Mouse (Mus musculus) left cerebral cortex, postnatal 10 days (tissue): ENCODE results near the gene Adamts13. TPM values are rescaled to one million over a fixed set of nuclear protein-coding genes. Genes with fewer than 3 reads are reported as not detected.

Experiments
- DNase-seq, 2 experiments: peaks; one replicate each; pipeline ENCODE4 v3.0.0; 2021 to 2022; ENCODE audit warnings: low spot score in 2 of 2, mixed read lengths in 1 of 2; ENCODE audit errors: extremely low spot score in 1 of 2
- intact Hi-C: fragments of 180-260 bp; cut with DNase I; formaldehyde crosslinking; loops from one replicate; pipeline ENCODE4 v1.15.1; 2025
- total RNA-seq, 2 experiments: library from RNA; stranded (reverse); gene quantifications; 2 replicates each; pipeline ENCODE4 v1.2.3; 2021

Gene Adamts13
- 1 to 10 TPM in 1 of 2 experiments, under 1 TPM in 1; 0.24 to 1.7 TPM for total RNA-seq

DNA sequence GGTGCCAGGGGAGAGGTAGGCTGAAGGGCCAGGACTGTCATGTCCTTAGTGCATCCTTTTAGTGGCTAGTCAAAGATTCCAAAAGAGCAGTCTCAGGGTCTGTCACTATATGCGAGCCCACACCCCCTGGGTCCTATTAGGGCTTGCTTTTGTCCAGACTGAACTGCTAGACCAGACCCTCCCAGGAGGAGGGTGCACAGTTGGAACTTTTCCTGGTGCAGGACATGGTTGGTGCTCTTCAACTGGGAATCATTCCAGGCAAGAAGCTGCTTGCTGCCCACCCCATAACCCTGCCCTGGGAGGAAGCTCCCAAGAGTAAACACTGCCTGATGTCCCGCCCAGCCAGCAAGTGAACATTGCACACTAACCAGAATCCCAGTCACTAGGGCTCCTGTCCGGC, at the start of gene Adamts13:
Adamts13 (plus strand) TSS at position 301 of the 400 bp plus-strand sequence.
- DNase-seq, result no peak
- intact Hi-C loops, result no loop called here

DNA sequence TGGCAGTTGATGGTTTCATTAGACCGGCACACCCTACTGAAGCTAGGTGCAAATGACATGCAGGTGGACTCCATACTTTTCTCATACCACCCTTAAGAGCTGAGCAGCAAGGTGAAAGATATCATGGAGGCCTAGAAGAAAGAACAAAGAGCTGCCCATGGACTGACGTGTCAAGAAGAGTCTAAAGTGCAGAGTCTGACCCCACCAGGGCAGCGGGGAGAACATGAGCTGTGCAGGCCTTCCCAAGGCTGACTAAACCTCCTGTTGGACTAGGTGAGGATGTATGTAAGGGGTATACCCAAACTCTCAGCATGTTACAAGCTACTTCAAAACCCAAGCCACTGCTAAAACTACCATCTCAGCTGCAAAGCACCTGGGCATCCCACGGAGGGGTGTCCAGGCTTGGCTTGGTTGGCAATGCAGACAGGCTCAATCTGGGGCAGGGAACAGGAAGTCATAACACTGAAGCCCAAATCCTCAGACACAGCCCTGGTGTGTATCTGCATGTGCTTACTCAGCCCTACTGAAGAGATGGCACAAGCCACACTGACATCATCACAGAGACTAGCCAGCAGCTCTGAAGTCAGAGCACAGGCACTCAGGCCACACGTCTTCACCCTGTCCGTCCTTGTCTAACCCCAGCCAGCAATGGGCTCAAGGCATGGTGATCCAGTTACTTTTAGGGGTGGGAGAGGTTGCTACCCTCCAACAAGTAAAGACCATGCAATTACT, 45.3 kb upstream of the Adamts13 start:
- intact Hi-C loops, result no loop called here
- no peak for DNase-seq

GRCm38 (mm10) chr2:26930390-26930789, 42.8 kb upstream of the Adamts13 start:
- intact Hi-C loops, result loop anchor here (2.0 to 5.0 kb wide), 3 partner anchors 77 to 306 kb away; partner anchors contain the start of gene Cacfd1
- peak in 1 of 2 experiments; percentile 68 for DNase-seq

- intact Hi-C loops, result loop anchor here (5.0 kb wide), 2 partner anchors 75 to 105 kb away; partner anchors contain the start of gene Cacfd1
- DNase-seq, result peak in 1 of 2 experiments; percentile 56
These were observed 40.5 kb upstream of the Adamts13 start for GRCm38 (mm10) chr2:26932473-26933303.

DNA sequence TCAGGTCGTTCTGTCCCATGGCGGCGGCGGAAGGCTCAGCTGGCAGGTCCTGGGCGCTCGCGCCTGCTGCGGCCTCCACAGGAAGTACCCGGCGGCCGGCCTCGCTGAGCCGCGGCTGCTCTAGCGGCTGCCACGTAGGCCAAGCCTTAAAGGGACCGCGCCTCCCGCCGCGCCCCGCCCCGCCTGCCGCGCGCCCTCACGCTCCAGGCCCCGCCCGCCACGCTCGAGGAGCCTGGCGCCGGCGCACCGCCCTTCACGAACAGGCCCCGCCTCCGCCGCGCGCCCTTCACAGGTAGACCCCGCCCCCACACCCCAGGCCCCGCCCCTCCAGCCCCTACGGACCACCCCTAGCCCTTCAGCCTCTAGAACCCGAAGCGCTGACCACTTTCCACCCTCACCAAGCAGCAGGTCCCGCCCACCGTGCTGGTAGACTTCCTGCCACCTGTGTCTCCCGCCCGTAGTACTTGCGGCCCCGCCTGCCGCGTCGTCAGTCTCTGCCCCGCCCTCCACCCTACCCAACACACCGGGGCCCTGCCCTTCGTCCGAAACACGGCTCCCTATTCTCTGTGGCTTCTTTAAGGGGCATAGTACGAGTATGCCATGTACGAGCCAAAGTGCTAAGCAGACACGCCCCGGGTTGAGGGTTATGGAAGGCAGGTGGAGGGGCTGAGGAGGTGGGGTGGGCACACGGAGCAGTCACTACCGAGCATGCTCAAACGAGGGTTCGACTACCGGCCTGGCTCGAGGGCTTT, 39.7 kb upstream of the Adamts13 start, which contains the start of the genes Surf4 and Stkld1:
Surf4 (minus strand) TSS at position 625 of the 752 bp plus-strand sequence.
Stkld1 (plus strand) TSS at position 744 of the 752 bp plus-strand sequence.
- DNase-seq, result peak; percentile 87 to 96

DNA sequence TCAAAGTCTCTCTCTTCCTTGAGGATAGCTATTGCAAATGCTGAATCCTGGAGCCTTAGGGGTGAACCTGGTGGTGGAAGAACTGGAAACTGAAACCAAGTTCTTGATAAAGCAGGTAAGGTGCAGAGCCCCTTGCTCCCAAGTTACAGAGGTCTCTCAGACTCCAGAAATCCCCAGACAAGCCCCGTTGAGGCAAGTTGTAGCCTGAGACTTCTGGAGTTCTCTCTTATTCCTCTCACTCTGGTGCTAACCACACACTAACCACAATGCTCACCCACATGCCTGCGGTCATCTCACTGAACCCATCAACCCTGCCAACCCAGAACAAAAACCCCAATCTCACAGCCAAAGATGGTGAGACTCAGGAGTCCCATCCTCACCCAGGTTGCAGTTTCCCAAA, 37.9 kb upstream of the Adamts13 start:
- intact Hi-C loops, result no loop called here
- no peak for DNase-seq

More for the DNA sequence above, 39.7 kb upstream of the Adamts13 start, which contains the start of the genes Surf4 and Stkld1:
- intact Hi-C loops, result loop anchor here (5.0 kb wide), 2 partner anchors 74 to 104 kb away; partner anchors contain the start of gene Cacfd1

- no peak for DNase-seq
These were observed 36.8 kb upstream of the Adamts13 start for GRCm38 (mm10) chr2:26936425-26936824.

DNA sequence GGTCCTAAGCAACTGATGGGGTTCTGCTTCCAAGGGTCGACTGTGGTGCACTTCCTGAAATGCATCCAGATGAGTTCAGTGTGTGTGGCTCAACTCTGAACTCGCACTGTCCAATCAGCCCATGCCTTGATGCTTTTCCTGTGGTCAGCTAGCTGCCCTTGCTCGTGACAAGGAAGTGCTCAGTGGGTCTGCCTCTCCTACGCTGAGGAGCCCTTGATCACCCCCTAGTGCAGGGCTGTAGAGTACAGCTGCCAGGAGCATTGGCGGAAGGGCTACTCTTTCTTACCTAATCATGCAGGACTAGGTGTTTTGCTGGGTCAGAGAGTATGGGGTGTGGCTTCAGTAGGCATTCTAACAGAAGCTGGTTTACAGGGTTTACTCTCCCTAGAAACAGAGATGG, 31.7 kb upstream of the Adamts13 start:
- intact Hi-C loops, result no loop called here
- DNase-seq, result no peak

More at GRCm38 (mm10) chr2:26936425-26936824, 36.8 kb upstream of the Adamts13 start:
- intact Hi-C loops, result no loop called here

- intact Hi-C loops, result no loop called here
- DNase-seq, result no peak
These were observed 30.0 kb upstream of the Adamts13 start for GRCm38 (mm10) chr2:26943253-26943652.

DNA sequence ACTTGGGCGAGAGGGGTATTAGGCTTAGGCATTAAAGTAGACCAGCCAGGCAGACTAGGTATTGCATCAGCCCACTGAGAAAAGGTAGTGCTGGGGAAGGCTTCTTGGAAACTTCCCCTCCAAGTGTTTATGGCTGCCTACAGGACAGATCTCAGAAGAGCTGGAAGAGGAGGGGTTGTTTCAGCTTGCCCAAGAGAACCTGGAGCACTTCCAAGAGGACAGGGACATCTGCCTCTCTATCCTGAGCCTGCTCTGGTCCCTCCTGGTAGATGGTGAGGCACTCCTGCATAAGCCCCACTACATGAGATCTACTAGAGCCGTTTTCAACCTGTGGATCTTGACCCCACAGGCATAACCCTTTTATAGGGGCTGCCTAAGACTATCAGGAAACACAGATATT, 22.8 kb upstream of the Adamts13 start:
- intact Hi-C loops, result no loop called here
- no peak for DNase-seq

DNA sequence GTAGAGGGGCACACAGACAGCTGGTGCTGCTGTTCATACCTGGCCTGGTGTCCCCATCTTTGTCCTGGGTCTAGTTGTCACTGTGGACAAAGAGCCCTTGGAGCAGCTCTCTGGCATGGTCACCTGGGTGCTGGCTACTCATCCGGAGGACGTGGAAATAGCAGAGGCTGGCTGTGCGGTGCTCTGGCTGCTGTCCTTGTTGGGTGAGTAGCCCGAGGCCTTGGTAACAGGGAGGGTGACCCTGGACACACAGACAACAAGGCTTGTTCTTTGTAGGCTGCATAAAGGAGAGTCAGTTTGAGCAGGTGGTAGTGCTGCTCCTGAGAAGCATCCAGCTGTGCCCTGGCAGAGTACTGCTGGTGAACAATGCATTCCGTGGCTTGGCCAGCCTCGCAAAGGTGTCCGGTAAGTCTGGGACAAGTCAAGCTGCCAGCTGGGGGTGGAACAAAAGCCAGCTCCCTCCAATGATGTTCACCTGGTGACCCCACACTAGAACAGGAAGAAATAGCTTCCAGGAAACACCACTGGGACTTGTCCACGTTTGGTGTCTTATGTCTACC, 21.8 kb upstream of the Adamts13 start:
- DNase-seq, result no peak
- intact Hi-C loops, result no loop called here

DNA sequence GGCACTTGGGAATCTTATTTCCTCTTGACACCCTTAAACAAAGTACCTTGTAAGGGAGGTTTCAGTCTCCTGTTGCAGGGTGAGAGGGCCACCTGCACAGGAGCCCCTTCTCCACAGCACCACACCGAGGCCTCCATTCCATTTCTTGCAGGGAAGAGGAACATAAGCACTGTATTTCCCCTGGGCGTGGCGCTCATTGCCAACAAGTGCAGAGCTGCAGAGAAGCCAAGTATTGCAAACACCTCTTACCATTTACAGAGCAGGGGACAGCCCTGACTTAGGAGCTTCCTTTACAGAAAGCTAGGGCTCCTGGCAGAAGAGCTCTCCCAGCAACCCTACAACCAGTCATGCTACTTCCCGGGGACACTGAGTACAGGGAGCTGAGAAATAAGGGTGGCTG, 21.0 kb upstream of the Adamts13 start:
- intact Hi-C loops, result no loop called here
- no peak for DNase-seq

DNA sequence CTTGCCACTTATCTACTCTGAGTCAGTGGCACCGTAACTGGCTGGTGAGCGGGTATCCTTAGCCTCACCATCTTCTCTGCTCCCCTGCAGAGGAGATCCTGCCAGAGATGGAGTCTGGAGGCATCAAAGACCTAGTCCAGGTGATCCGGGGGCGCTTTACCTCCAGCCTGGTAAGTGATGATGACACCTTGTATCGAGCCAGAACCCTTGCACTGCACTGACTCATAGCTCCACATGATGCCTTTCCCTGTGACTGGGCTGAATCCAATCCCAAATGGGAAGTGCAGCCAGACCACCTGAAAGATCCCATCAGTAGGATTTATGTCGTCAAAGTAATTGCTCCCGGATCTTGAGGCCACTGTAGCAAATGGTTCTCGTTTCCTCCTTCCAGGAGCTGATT, 20.4 kb upstream of the Adamts13 start:
- no peak for DNase-seq
- intact Hi-C loops, result no loop called here

GRCm38 (mm10) chr2:26954735-26955395, 18.4 kb upstream of the Adamts13 start:
- intact Hi-C loops, result no loop called here
- DNase-seq, result no peak

DNA sequence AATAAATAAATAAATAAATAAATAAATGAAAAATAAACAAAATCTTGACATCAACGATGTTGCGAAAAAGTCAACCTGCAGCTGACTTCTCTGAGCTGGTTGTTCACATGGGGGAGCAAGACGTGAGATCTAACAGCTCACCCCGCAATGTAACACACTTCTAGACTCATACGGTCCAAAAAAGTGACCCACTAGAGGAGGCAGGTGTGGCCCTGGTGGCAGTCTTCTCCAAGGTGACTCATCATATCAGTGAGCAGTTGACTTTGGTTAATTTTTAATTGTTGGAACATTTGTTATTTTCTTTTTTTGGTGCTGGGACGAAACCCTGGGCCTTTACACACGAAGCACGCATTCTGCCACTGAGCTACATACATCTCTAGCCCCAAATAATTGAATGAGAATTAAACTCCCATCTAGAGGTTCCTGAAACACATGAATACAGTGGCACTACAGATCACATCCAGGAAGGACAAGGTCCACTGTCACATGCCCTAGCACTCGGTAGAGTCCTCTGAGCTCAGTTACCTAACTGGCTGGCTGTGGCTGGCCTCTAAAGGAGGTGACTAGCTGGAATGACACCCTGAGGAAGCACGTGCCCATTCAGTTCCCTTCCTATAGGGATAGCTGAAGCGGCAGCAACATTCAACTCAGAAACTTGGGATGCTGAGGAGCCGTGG, 16.3 kb upstream of the Adamts13 start:
- intact Hi-C loops, result no loop called here
- no peak for DNase-seq

- DNase-seq, result no peak
- intact Hi-C loops, result no loop called here
These were observed 15.7 kb upstream of the Adamts13 start for GRCm38 (mm10) chr2:26957488-26957859.

GRCm38 (mm10) chr2:26960756-26961155, 12.5 kb upstream of the Adamts13 start:
- DNase-seq, result no peak
- intact Hi-C loops, result no loop called here
